Mouse (Mus musculus): ENCODE data around the gene Txnip.
"Not testable (repeated sequence)": the region's sequence is repeated elsewhere in the genome, so short reads cannot be mapped to it uniquely, and the experiment has no call there.

Txnip gene

GRCm38 (mm10) chr3:96557694-96558093 is at the start of gene Txnip:
Txnip (plus strand) TSS chr3:96557957.
- DNase-seq (ENCODE audit: low read depth, low spot score) = peak; percentile 99

GRCm38 (mm10) chr3:96507966-96508365 is 49.8 kb upstream of the Txnip start:
- not testable (repeated sequence) for DNase-seq (ENCODE audit: low read depth, low spot score)

- no peak for DNase-seq (ENCODE audit: low read depth, low spot score)
These were observed 37.6 kb upstream of the Txnip start for GRCm38 (mm10) chr3:96520171-96520570.

- peak; percentile 61 for DNase-seq (ENCODE audit: low read depth, low spot score)
These were observed 35.6 kb upstream of the Txnip start for GRCm38 (mm10) chr3:96522149-96522548.

GRCm38 (mm10) chr3:96524028-96524810 is 33.5 kb upstream of the Txnip start:
- no peak for DNase-seq (ENCODE audit: low read depth, low spot score)

GRCm38 (mm10) chr3:96524914-96525313 is 32.8 kb upstream of the Txnip start, which contains the start of gene Hfe2:
Hfe2 (plus strand) TSS chr3:96525172.
- DNase-seq (ENCODE audit: low read depth, low spot score) = no peak

GRCm38 (mm10) chr3:96526013-96526762 is 31.6 kb upstream of the Txnip start:
- DNase-seq (ENCODE audit: low read depth, low spot score) = no peak

- no peak for DNase-seq (ENCODE audit: low read depth, low spot score)
These were observed 30.8 kb upstream of the Txnip start for GRCm38 (mm10) chr3:96526864-96527542.

GRCm38 (mm10) chr3:96528506-96528905 is 29.3 kb upstream of the Txnip start:
- no peak for DNase-seq (ENCODE audit: low read depth, low spot score)

- DNase-seq (ENCODE audit: low read depth, low spot score) = no peak
These were observed 25.7 kb upstream of the Txnip start for GRCm38 (mm10) chr3:96532050-96532449.

GRCm38 (mm10) chr3:96534300-96534699 is 23.5 kb upstream of the Txnip start:
- no peak for DNase-seq (ENCODE audit: low read depth, low spot score)

GRCm38 (mm10) chr3:96539316-96539715 is 18.4 kb upstream of the Txnip start:
- DNase-seq (ENCODE audit: low read depth, low spot score) = peak; percentile 55

GRCm38 (mm10) chr3:96540740-96541139 is 17.0 kb upstream of the Txnip start:
- DNase-seq (ENCODE audit: low read depth, low spot score) = no peak

- DNase-seq (ENCODE audit: low read depth, low spot score) = peak; percentile 73
These were observed 16.3 kb upstream of the Txnip start for GRCm38 (mm10) chr3:96541328-96542078.

- no peak for DNase-seq (ENCODE audit: low read depth, low spot score)
These were observed 15.2 kb upstream of the Txnip start for GRCm38 (mm10) chr3:96542554-96542953.

- DNase-seq (ENCODE audit: low read depth, low spot score) = no peak
These were observed 14.4 kb upstream of the Txnip start for GRCm38 (mm10) chr3:96543345-96543744.

GRCm38 (mm10) chr3:96545565-96545964 is 12.2 kb upstream of the Txnip start:
- DNase-seq (ENCODE audit: low read depth, low spot score) = peak; percentile 47

GRCm38 (mm10) chr3:96546880-96547279 is 10.9 kb upstream of the Txnip start:
- no peak for DNase-seq (ENCODE audit: low read depth, low spot score)

GRCm38 (mm10) chr3:96547389-96547960 is 10.3 kb upstream of the Txnip start:
- peak; percentile 87 for DNase-seq (ENCODE audit: low read depth, low spot score)

GRCm38 (mm10) chr3:96548824-96549223 is 8.9 kb upstream of the Txnip start:
- DNase-seq (ENCODE audit: low read depth, low spot score) = no peak

- no peak for DNase-seq (ENCODE audit: low read depth, low spot score)
These were observed 8.4 kb upstream of the Txnip start for GRCm38 (mm10) chr3:96549346-96549745.

Data from 3T3-L1 (cell line).